Mouse (Mus musculus): ENCODE data around the gene Slc8a2. TPM values are rescaled to one million over a fixed set of nuclear protein-coding genes. Genes with fewer than 3 reads are reported as not detected.
A peak's percentile ranks its signal among the peaks of the same experiment; 100 is the strongest.

The Slc8a2 gene
- polyA plus RNA-seq (2014; fragmentation: Nextera tagmentation; extraction: Ambion mirVana) = 0.15 TPM in 2 replicates

- H3K9me3 ChIP-seq (ENCODE audit: control insufficient read depth, low read length) = no peaks in the 10 kb centered on the region
- no peaks in the 10 kb centered on the region for H3K27me3 ChIP-seq (ENCODE audit: control insufficient read depth, insufficient read depth, low read length)
- ATAC-seq (ENCODE audit: insufficient number of reproducible peaks, insufficient read depth, low FRiP score, low read depth) = peak; percentile 83
- H3K9ac ChIP-seq (ENCODE audit: low read length) = peak within 1 kb of the TSS; percentile 74
- WGBS = under 1% methylated on average over 12 of the region's 12 CpGs
- H3K4me3 ChIP-seq (ENCODE audit: control insufficient read depth in 1 of 2, insufficient read depth in 1 of 2, low read depth in 1 of 2, low read length in 2 of 2) = peak within 1 kb of the TSS; percentile 57 to 59
- peak within 1 kb of the TSS; percentile 80 to 88 for H3K27ac ChIP-seq (replicated peaks in 1 of 2; ENCODE audit: control insufficient read depth in 1 of 2, insufficient read depth in 1 of 2, low read depth in 2 of 2, low read length in 2 of 2)
- peak within 1 kb of the TSS; percentile 80 for H3K4me2 ChIP-seq (ENCODE audit: low read length)
- H3K4me1 ChIP-seq (ENCODE audit: control insufficient read depth in 2 of 2, insufficient read depth in 2 of 2, low read length in 2 of 2) = peaks cover 20 to 21% of the 10 kb centered on the region in 2 experiments
- H3K36me3 ChIP-seq (ENCODE audit: control insufficient read depth, insufficient read depth, low read length) = peaks cover 27% of the 10 kb centered on the region
Observed at GRCm38 (mm10) chr7:16129421-16129845, at the start of gene Slc8a2. TSS of gene Slc8a2 (plus strand) at chr7:16129826.

DNA sequence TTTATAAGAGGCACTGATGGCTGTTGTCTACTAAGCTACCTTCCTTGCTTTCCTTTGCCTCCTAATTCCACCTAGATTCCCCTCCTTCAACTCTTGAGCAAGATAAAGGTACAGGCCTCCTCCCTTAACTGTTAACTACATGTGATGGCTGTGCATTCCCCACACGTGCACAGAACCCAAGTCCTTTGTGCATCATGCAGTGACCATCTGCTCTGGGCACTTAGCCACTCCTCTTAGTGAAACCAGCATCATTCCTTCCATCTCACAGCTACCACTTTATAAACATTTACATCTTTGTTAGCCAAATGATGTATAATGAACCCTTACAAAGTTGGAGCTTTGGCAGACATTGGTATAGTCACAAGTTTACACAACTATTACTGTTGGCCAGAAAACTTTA, 49.7 kb upstream of the Slc8a2 start:
- Histone ChIP-seq H3K9ac (ENCODE audit: low read length) (no peak overlapping the region), H3K36me3 (ENCODE audit: control insufficient read depth, insufficient read depth, low read length) (no peaks in the 10 kb centered on the region), H3K4me2 (ENCODE audit: low read length) (no peak overlapping the region), H3K4me1 (ENCODE audit: control insufficient read depth in 2 of 2, insufficient read depth in 2 of 2, low read length in 2 of 2) (peaks cover 0 to 2% of the 10 kb centered on the region in 2 experiments; a peak in 1 of 4 replicates), H3K27me3 (ENCODE audit: control insufficient read depth, insufficient read depth, low read length) (peaks cover 4% of the 10 kb centered on the region; the same call in 1 of the 2 replicates), H3K4me3 (ENCODE audit: control insufficient read depth in 1 of 2, insufficient read depth in 1 of 2, low read depth in 1 of 2, low read length in 2 of 2) (no peak overlapping the region), H3K9me3 (ENCODE audit: control insufficient read depth, low read length) (no peaks in the 10 kb centered on the region), H3K27ac (replicated peaks in 1 of 2; ENCODE audit: control insufficient read depth in 1 of 2, insufficient read depth in 1 of 2, low read depth in 2 of 2, low read length in 2 of 2) (no peak overlapping the region)
- 56% methylated on average over 1 of the region's 1 CpGs for WGBS
- ATAC-seq (ENCODE audit: insufficient number of reproducible peaks, insufficient read depth, low FRiP score, low read depth) = no peak

GRCm38 (mm10) chr7:16080581-16080980, 49.0 kb upstream of the Slc8a2 start:
- no peak overlapping the region for H3K4me2 ChIP-seq (ENCODE audit: low read length)
- H3K27me3 ChIP-seq (ENCODE audit: control insufficient read depth, insufficient read depth, low read length) = 0 out of 2 replicates have a peak, but pooled peaks cover 4% of the 10 kb centered on the region
- H3K4me1 ChIP-seq (ENCODE audit: control insufficient read depth in 2 of 2, insufficient read depth in 2 of 2, low read length in 2 of 2) = peaks cover 0 to 2% of the 10 kb centered on the region in 2 experiments; a peak in 1 of 4 replicates
- no peaks in the 10 kb centered on the region for H3K9me3 ChIP-seq (ENCODE audit: control insufficient read depth, low read length)
- no peak overlapping the region for H3K9ac ChIP-seq (ENCODE audit: low read length)
- H3K4me3 ChIP-seq (ENCODE audit: control insufficient read depth in 1 of 2, insufficient read depth in 1 of 2, low read depth in 1 of 2, low read length in 2 of 2) = no peak overlapping the region
- no peak for ATAC-seq (ENCODE audit: insufficient number of reproducible peaks, insufficient read depth, low FRiP score, low read depth)
- H3K36me3 ChIP-seq (ENCODE audit: control insufficient read depth, insufficient read depth, low read length) = no peaks in the 10 kb centered on the region
- no peak overlapping the region for H3K27ac ChIP-seq (replicated peaks in 1 of 2; ENCODE audit: control insufficient read depth in 1 of 2, insufficient read depth in 1 of 2, low read depth in 2 of 2, low read length in 2 of 2)
- WGBS = 50% methylated on average over 4 of the region's 4 CpGs

- WGBS = 30% methylated on average over 4 of the region's 4 CpGs
- Histone ChIP-seq H3K4me3 (ENCODE audit: control insufficient read depth in 1 of 2, insufficient read depth in 1 of 2, low read depth in 1 of 2, low read length in 2 of 2) (no peak overlapping the region), H3K27me3 (ENCODE audit: control insufficient read depth, insufficient read depth, low read length) (no peaks in the 10 kb centered on the region), H3K27ac (replicated peaks in 1 of 2; ENCODE audit: control insufficient read depth in 1 of 2, insufficient read depth in 1 of 2, low read depth in 2 of 2, low read length in 2 of 2) (no peak overlapping the region), H3K4me1 (ENCODE audit: control insufficient read depth in 2 of 2, insufficient read depth in 2 of 2, low read length in 2 of 2) (peaks cover 0 to 2% of the 10 kb centered on the region in 2 experiments; a peak in 1 of 4 replicates), H3K9me3 (ENCODE audit: control insufficient read depth, low read length) (no peaks in the 10 kb centered on the region), H3K4me2 (ENCODE audit: low read length) (no peak overlapping the region), H3K9ac (ENCODE audit: low read length) (no peak overlapping the region), H3K36me3 (ENCODE audit: control insufficient read depth, insufficient read depth, low read length) (no peaks in the 10 kb centered on the region)
- ATAC-seq (ENCODE audit: insufficient number of reproducible peaks, insufficient read depth, low FRiP score, low read depth) = no peak
Observed at GRCm38 (mm10) chr7:16083361-16083760, 46.3 kb upstream of the Slc8a2 start.

DNA sequence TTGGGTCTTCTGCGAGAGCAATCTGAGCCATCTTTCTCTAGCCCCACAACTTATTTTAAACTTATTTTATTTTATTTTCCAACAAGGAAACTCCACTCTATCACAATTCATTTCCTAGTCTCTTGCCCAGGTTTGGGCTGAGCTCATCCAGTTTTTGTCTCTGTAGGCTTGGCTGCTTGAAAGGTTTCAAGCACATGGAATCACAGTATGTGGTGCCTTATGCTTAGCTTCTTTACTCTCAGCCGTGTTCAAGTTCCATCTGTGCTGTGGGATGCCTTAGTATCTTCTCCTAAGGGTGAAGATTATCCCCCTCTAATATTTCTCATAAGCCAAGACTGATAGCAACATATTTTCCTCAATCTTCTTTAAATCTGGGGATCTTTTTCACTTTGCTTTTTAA, 42.0 kb upstream of the Slc8a2 start:
- Histone ChIP-seq H3K9me3 (ENCODE audit: control insufficient read depth, low read length) (no peaks in the 10 kb centered on the region), H3K4me3 (ENCODE audit: control insufficient read depth in 1 of 2, insufficient read depth in 1 of 2, low read depth in 1 of 2, low read length in 2 of 2) (no peak overlapping the region), H3K4me2 (ENCODE audit: low read length) (no peak overlapping the region), H3K4me1 (ENCODE audit: control insufficient read depth in 2 of 2, insufficient read depth in 2 of 2, low read length in 2 of 2) (peaks cover 0 to 2% of the 10 kb centered on the region in 2 experiments; a peak in 1 of 4 replicates), H3K9ac (ENCODE audit: low read length) (no peak overlapping the region), H3K36me3 (ENCODE audit: control insufficient read depth, insufficient read depth, low read length) (no peaks in the 10 kb centered on the region), H3K27ac (replicated peaks in 1 of 2; ENCODE audit: control insufficient read depth in 1 of 2, insufficient read depth in 1 of 2, low read depth in 2 of 2, low read length in 2 of 2) (no peak overlapping the region), H3K27me3 (ENCODE audit: control insufficient read depth, insufficient read depth, low read length) (no peaks in the 10 kb centered on the region)
- ATAC-seq (ENCODE audit: insufficient number of reproducible peaks, insufficient read depth, low FRiP score, low read depth) = no peak
- WGBS = 70% methylated on average over 2 of the region's 2 CpGs

GRCm38 (mm10) chr7:16094592-16094991, 35.0 kb upstream of the Slc8a2 start:
- 69% methylated on average over 3 of the region's 3 CpGs for WGBS
- Histone ChIP-seq H3K4me3 (ENCODE audit: control insufficient read depth in 1 of 2, insufficient read depth in 1 of 2, low read depth in 1 of 2, low read length in 2 of 2) (no peak overlapping the region), H3K36me3 (ENCODE audit: control insufficient read depth, insufficient read depth, low read length) (no peaks in the 10 kb centered on the region), H3K4me1 (ENCODE audit: control insufficient read depth in 2 of 2, insufficient read depth in 2 of 2, low read length in 2 of 2) (peaks cover 4 to 5% of the 10 kb centered on the region in 2 experiments; a peak in 3 of 4 replicates), H3K4me2 (ENCODE audit: low read length) (no peak overlapping the region), H3K27me3 (ENCODE audit: control insufficient read depth, insufficient read depth, low read length) (peaks cover 4% of the 10 kb centered on the region; the same call in 1 of the 2 replicates), H3K27ac (replicated peaks in 1 of 2; ENCODE audit: control insufficient read depth in 1 of 2, insufficient read depth in 1 of 2, low read depth in 2 of 2, low read length in 2 of 2) (no peak overlapping the region), H3K9me3 (ENCODE audit: control insufficient read depth, low read length) (no peaks in the 10 kb centered on the region), H3K9ac (ENCODE audit: low read length) (no peak overlapping the region)
- ATAC-seq (ENCODE audit: insufficient number of reproducible peaks, insufficient read depth, low FRiP score, low read depth) = no peak

- Histone ChIP-seq H3K27ac (replicated peaks in 1 of 2; ENCODE audit: control insufficient read depth in 1 of 2, insufficient read depth in 1 of 2, low read depth in 2 of 2, low read length in 2 of 2) (peak within 1 kb of the TSS; percentile 82 to 85), H3K36me3 (ENCODE audit: control insufficient read depth, insufficient read depth, low read length) (peaks cover 22% of the 10 kb centered on the region), H3K27me3 (ENCODE audit: control insufficient read depth, insufficient read depth, low read length) (peaks cover 4% of the 10 kb centered on the region; the same call in 1 of the 2 replicates), H3K4me1 (ENCODE audit: control insufficient read depth in 2 of 2, insufficient read depth in 2 of 2, low read length in 2 of 2) (peaks cover 4 to 18% of the 10 kb centered on the region in 2 experiments; a peak in 3 of 4 replicates), H3K9ac (ENCODE audit: low read length) (peak within 1 kb of the TSS; percentile 85), H3K4me2 (ENCODE audit: low read length) (peak within 1 kb of the TSS; percentile 93), H3K4me3 (ENCODE audit: control insufficient read depth in 1 of 2, insufficient read depth in 1 of 2, low read depth in 1 of 2, low read length in 2 of 2) (peak within 1 kb of the TSS; percentile 60 to 88), H3K9me3 (ENCODE audit: control insufficient read depth, low read length) (no peaks in the 10 kb centered on the region)
- under 1% methylated on average over 68 of the region's 68 CpGs for WGBS
- peak; percentile 98 for ATAC-seq (ENCODE audit: insufficient number of reproducible peaks, insufficient read depth, low FRiP score, low read depth)
Observed at GRCm38 (mm10) chr7:16098021-16099017, 31.3 kb upstream of the Slc8a2 start, which contains the start of gene Napa. TSS of gene Napa (plus strand) at chr7:16098458.
